Mouse (Mus musculus) embryonic fibroblast, embryonic 13.5 days (primary cell): ENCODE measurements around the gene Grin1.

Source experiments
- CTCF ChIP-seq: IDR thresholded peaks from 2 replicates; pipeline ENCODE4 v1.5.1; 2011; ENCODE audit warnings: mild to moderate bottlenecking, control low read depth, low read length, moderate library complexity, borderline replicate concordance; ENCODE audit not compliant: insufficient read depth
- POLR2A ChIP-seq: IDR thresholded peaks from 2 replicates; pipeline ENCODE4 v1.6.1; 2011; ENCODE audit warnings: low read depth, mild to moderate bottlenecking, control low read depth, low read length, moderate library complexity

DNA sequence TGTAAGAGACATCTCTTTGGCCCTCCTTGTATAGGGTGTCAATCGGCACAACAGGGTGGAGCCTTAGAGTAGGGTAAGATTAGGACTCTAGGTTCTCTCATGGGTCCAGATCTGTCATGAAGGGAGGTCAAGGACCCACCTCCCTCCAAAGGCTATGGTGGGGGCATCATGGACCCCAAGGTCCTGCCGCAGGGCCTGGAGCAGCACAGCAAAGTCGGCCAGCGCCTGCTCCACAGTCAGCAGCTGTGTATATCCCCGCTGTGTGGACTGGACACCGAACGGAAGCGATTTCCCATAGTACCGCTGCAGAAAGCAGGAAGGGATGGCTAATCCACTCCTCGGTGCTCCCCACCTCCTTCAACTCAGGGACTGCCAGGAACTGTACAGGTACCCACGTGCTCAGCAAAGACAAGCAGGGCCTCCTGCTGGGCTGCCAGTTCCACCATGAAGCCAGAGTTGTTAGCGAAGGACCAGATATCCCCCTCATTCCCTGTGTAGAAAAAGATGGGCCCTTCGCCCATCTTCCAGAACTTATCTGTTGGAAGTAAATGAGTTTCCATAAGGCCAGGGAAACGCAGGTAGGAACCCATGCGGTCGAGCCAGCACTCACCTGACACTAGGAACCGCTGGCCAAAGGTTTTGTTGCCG is 36.6 kb upstream of the Grin1 start:
- TF ChIP-seq POLR2A (no peak), CTCF (no peak)
